Mouse (Mus musculus): ENCODE results near the gene 4922502D21Rik. TPM values are rescaled to one million over a fixed set of nuclear protein-coding genes. Genes with fewer than 3 reads are reported as not detected.
"Not testable (repeated sequence)": the region's sequence is repeated elsewhere in the genome, so short reads cannot be mapped to it uniquely, and the experiment has no call there.

Gene 4922502D21Rik
- total RNA-seq, 1 experiment = not detected

DNA sequence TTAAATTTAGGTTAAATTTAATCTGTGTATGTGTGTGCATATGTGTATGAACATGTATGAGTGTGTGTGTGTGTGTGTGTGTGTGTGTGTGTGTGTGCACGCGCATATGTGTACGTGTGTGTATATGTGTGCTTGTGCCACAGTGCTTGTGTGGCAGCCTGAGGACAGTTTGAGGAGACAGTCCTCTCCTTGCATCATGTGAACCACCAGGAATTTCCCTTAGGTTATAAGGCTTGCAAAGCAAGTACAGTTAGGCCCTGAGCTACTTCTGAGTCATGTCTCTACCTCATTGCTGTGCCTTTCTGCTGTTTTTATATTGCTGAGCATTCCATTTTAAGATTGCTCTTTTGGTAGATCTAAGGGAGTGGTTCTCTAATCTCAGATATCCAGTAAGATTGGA lies 19.5 kb upstream of the 4922502D21Rik start:
- H3K9ac ChIP-seq (ENCODE audit: insufficient read depth, low read depth, low read length, poor library complexity, severe bottlenecking) = no peak overlapping the region
- no peaks in the 10 kb centered on the region for H3K9me3 ChIP-seq (ENCODE audit: control insufficient read depth, insufficient read depth, low read depth, low read length)
- no peak for DNase-seq (ENCODE audit: low read depth, low spot score)
- peaks cover 3 to 5% of the 10 kb centered on the region in 2 experiments; a peak in 3 of 4 replicates for H3K4me1 ChIP-seq (ENCODE audit: control insufficient read depth in 2 of 2, insufficient read depth in 2 of 2, low read length in 2 of 2, poor library complexity in 1 of 2)
- no peak overlapping the region for H3K4me3 ChIP-seq (ENCODE audit: insufficient read depth in 1 of 2, low read depth in 1 of 2, low read length in 2 of 2, poor library complexity in 1 of 2, severe bottlenecking in 1 of 2)
- TF ChIP-seq ZNF384 (IDR thresholded peaks at IDR 0.05; ENCODE audit: low read depth, low read length) (no peak), CHD2 (IDR thresholded peaks at IDR 0.05; ENCODE audit: low read depth, low read length) (no peak), MAFK (IDR thresholded peaks at IDR 0.05; ENCODE audit: insufficient read depth, low read depth, low read length) (no peak), HCFC1 (IDR thresholded peaks at IDR 0.05; ENCODE audit: borderline replicate concordance, insufficient read depth, low read length) (no peak), ZC3H11A (IDR thresholded peaks at IDR 0.05; ENCODE audit: borderline replicate concordance, low read depth, low read length) (no peak)
- H3K36me3 ChIP-seq (ENCODE audit: control insufficient read depth, insufficient read depth, low read length, poor library complexity, severe bottlenecking) = no peaks in the 10 kb centered on the region
- H3K27ac ChIP-seq (ENCODE audit: insufficient read depth, low read depth, low read length, poor library complexity, severe bottlenecking) = no peak overlapping the region
- in situ Hi-C loops (cut with MboI; ENCODE audit: low sequenced_read_pairs in 2 of 2, unreplicated experiment in 2 of 2) = no loop called here

DNA sequence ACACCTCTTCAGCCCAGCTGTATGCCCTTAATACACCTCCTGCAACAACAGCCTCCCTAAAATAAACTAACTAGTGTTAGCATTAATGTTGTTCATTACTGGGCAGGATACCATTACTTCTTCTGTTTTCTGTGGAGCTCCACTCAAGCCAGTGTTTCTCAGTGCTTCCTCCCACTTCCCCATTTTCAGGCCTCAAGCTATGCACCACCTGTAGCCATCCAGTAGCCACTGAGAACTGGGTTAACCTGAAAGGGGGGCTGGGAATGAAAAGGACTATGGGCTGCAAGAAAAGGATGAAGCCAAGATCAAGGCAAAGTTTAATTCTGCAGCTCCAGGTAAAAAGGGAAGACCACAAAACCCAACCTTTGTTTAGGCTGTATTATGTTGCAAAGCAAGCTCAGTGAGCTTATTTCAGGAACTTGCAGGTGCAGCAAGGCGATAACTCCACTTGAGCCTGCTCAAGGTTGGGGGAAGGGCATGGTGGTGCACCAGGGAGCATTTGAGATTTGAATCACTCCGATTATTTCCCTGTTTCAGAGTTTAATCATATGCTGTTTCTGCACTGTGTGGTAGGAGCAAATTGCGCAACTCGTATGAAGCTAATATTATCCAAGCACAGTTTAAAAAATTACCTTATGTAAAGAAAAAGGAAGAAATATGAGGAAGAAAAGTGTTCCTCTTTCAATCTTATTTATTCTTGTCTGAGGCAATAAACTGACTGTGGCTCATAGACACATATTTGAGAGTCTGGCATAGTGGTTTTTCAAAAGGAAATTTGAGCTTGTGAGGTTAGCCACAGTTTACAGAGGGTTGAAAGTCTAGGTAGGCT lies 18.1 kb upstream of the 4922502D21Rik start:
- DNase-seq (ENCODE audit: low read depth, low spot score) = peak; percentile 21

DNA sequence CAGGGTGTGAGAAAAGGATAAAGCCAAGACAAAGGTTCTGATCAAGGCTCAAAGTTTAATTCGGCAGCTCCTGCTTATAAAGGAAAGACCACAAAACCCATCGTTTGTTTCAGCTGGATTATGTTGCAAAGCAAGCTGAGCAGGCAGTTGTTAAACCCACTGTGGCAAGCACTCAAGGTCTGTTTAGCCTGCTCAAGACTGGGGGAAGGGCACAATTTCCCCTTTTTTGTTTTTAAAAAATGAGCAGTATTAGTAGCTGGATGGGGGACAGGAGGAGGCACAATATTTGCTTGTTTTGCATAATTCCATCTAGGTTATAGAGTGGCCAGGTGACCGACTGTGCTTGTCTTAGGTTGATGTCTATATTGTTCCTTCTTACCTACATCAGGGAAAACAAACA lies 12.8 kb upstream of the 4922502D21Rik start:
- Histone ChIP-seq H3K27ac (ENCODE audit: insufficient read depth, low read depth, low read length, poor library complexity, severe bottlenecking) (no peak overlapping the region), H3K9me3 (ENCODE audit: control insufficient read depth, insufficient read depth, low read depth, low read length) (no peaks in the 10 kb centered on the region), H3K4me1 (ENCODE audit: control insufficient read depth in 2 of 2, insufficient read depth in 2 of 2, low read length in 2 of 2, poor library complexity in 1 of 2) (peaks cover 0 to 2% of the 10 kb centered on the region in 2 experiments; a peak in 1 of 4 replicates), H3K36me3 (ENCODE audit: control insufficient read depth, insufficient read depth, low read length, poor library complexity, severe bottlenecking) (no peaks in the 10 kb centered on the region), H3K9ac (ENCODE audit: insufficient read depth, low read depth, low read length, poor library complexity, severe bottlenecking) (no peak overlapping the region), H3K4me3 (ENCODE audit: insufficient read depth in 1 of 2, low read depth in 1 of 2, low read length in 2 of 2, poor library complexity in 1 of 2, severe bottlenecking in 1 of 2) (no peak overlapping the region)
- in situ Hi-C loops (cut with MboI; ENCODE audit: low sequenced_read_pairs in 2 of 2, unreplicated experiment in 2 of 2) = no loop called here
- TF ChIP-seq ZNF384 (IDR thresholded peaks at IDR 0.05; ENCODE audit: low read depth, low read length) (no peak), HCFC1 (IDR thresholded peaks at IDR 0.05; ENCODE audit: borderline replicate concordance, insufficient read depth, low read length) (no peak), ZC3H11A (IDR thresholded peaks at IDR 0.05; ENCODE audit: borderline replicate concordance, low read depth, low read length) (no peak), CHD2 (IDR thresholded peaks at IDR 0.05; ENCODE audit: low read depth, low read length) (no peak), MAFK (IDR thresholded peaks at IDR 0.05; ENCODE audit: insufficient read depth, low read depth, low read length) (no peak)
- DNase-seq (ENCODE audit: low read depth, low spot score) = no peak

More for the DNA sequence above, 18.1 kb upstream of the 4922502D21Rik start:
- Histone ChIP-seq H3K4me1 (ENCODE audit: control insufficient read depth in 2 of 2, insufficient read depth in 2 of 2, low read length in 2 of 2, poor library complexity in 1 of 2) (peaks cover 3 to 5% of the 10 kb centered on the region in 2 experiments; a peak in 3 of 4 replicates), H3K9ac (ENCODE audit: insufficient read depth, low read depth, low read length, poor library complexity, severe bottlenecking) (no peak overlapping the region), H3K9me3 (ENCODE audit: control insufficient read depth, insufficient read depth, low read depth, low read length) (no peaks in the 10 kb centered on the region), H3K27ac (ENCODE audit: insufficient read depth, low read depth, low read length, poor library complexity, severe bottlenecking) (peak overlapping the region; percentile 40; the same call in 1 of the 2 replicates), H3K4me3 (ENCODE audit: insufficient read depth in 1 of 2, low read depth in 1 of 2, low read length in 2 of 2, poor library complexity in 1 of 2, severe bottlenecking in 1 of 2) (no peak overlapping the region), H3K36me3 (ENCODE audit: control insufficient read depth, insufficient read depth, low read length, poor library complexity, severe bottlenecking) (no peaks in the 10 kb centered on the region)
- no peak for TF ChIP-seq ZNF384 (IDR thresholded peaks at IDR 0.05; ENCODE audit: low read depth, low read length)
- no peak for TF ChIP-seq MAFK (IDR thresholded peaks at IDR 0.05; ENCODE audit: insufficient read depth, low read depth, low read length)
- TF ChIP-seq HCFC1 (IDR thresholded peaks at IDR 0.05; ENCODE audit: borderline replicate concordance, insufficient read depth, low read length) = no peak
- no peak for TF ChIP-seq CHD2 (IDR thresholded peaks at IDR 0.05; ENCODE audit: low read depth, low read length)
- no peak for TF ChIP-seq ZC3H11A (IDR thresholded peaks at IDR 0.05; ENCODE audit: borderline replicate concordance, low read depth, low read length)
- in situ Hi-C loops (cut with MboI; ENCODE audit: low sequenced_read_pairs in 2 of 2, unreplicated experiment in 2 of 2) = no loop called here

DNA sequence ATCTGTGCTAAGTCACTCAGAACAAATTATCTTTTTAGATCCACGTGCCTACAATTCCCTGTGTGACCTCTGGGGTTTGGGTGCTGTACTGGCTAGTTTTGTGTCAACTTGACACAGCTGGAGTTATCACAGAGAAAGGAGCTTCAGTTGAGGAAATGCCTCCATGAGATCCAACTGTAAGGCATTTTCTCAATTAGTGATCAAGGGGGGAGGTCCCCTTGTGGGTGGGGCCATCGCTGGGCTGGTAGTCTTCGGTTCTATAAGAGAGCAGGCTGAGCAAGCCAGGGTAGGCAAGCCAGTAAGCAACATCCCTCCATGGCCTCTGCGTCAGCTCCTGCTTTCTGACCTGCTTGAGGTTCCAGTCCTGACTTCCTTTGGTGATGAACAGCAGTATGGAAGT lies 10.8 kb upstream of the 4922502D21Rik start, which contains the start of gene Clec12a:
Gene Clec12a, plus strand, starts transcription at position 301 of the 400 bp plus-strand sequence.
- H3K36me3 ChIP-seq (ENCODE audit: control insufficient read depth, insufficient read depth, low read length, poor library complexity, severe bottlenecking); in situ Hi-C loops (cut with MboI; ENCODE audit: low sequenced_read_pairs in 2 of 2, unreplicated experiment in 2 of 2): not testable (repeated sequence)

More for the DNA sequence above, 10.8 kb upstream of the 4922502D21Rik start, which contains the start of gene Clec12a:
- not testable (repeated sequence) for H3K9ac ChIP-seq (ENCODE audit: insufficient read depth, low read depth, low read length, poor library complexity, severe bottlenecking); H3K4me3 ChIP-seq (ENCODE audit: insufficient read depth in 1 of 2, low read depth in 1 of 2, low read length in 2 of 2, poor library complexity in 1 of 2, severe bottlenecking in 1 of 2); H3K4me1 ChIP-seq (ENCODE audit: control insufficient read depth in 2 of 2, insufficient read depth in 2 of 2, low read length in 2 of 2, poor library complexity in 1 of 2); DNase-seq (ENCODE audit: low read depth, low spot score); H3K27ac ChIP-seq (ENCODE audit: insufficient read depth, low read depth, low read length, poor library complexity, severe bottlenecking); H3K9me3 ChIP-seq (ENCODE audit: control insufficient read depth, insufficient read depth, low read depth, low read length)

Data from ES-E14 (cell line).